In the genomic region with DNA sequence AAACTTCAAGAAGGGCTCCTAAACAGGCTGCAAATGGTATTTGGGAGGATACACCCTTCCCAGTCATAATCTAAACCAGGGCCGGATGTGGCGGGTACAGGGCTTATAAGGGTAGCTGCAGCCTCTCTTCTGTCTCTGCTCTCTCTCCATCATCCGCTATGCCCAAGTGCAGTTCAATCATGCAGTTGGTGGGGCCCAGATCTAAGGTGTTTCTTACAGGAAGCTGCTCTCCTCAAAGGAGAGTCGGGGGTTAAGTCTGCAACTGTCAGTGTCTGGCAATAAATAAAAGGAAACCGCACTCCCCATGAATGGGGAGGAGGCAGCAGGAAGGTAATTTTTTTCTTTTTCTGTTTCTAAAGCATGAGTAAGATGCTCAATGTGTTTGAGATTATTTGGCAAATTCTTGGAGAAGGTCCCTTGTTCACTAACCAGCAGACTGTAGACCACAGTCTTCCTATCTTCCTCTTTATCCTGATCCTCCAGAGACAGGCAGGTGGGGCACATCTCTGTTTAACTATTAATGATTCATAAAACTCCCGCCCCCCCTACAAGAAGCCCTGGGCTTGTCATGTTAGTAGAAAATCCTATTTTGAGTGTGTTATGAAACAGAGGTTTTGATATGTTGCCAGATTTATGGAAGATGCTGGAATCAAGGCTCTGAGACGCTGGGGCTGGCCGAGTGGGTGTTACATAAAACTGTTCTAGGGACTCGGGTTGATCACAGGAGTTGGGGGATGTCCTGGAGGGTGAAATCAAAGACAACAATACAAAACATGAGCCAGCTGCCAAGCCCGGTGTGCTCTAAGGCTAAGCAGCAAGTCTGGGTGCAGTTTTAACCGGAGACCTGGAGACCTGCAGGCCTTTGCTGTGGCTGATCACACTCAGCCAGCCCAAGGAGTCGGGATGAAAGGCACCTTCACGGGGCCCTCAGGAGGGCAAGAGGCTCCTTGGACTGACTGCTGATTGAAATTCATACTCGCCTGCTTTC, we compare ENCODE assay signal across 8 mouse cellular contexts.
DNase-seq lines count a peak whose midpoint lies in the region; ATAC-seq and TF ChIP-seq lines count a peak whose summit lies in the region.

No protein-coding gene starts in this region.

- peak; percentile 37 for DNase-seq in liver, adult 2 months (ENCODE audit: extremely low read depth, low read depth, low spot score)
- peak; percentile 52 for DNase-seq in brain, embryonic 14.5 days (ENCODE audit: low read depth)
- peak; percentile 62 for DNase-seq in kidney, postnatal 10 days
- no peak for DNase-seq in layer of hippocampus, adult 18-20 months (ENCODE audit: low spot score in 2 of 2)

- H3K4me2 ChIP-seq in liver, embryonic 12.5 days = no peak overlapping the region
- H3K4me2 ChIP-seq in heart, embryonic 15.5 days = no peak overlapping the region; the same call in 1 of the 2 replicates
- H3K4me2 ChIP-seq in midbrain, embryonic 15.5 days = no peak overlapping the region

- WGBS in liver, adult 2 months = 51% methylated on average over 14 of the region's 14 CpGs
- 47% methylated on average over 14 of the region's 14 CpGs for WGBS in liver, embryonic 12.5 days (ENCODE audit: insufficient replicate concordance)
- WGBS in heart, embryonic 15.5 days = 39% methylated on average over 14 of the region's 14 CpGs
- 35% methylated on average over 14 of the region's 14 CpGs for WGBS in midbrain, embryonic 15.5 days

- H3K79me2 ChIP-seq in liver, adult 2 months (ENCODE audit: control insufficient read depth, insufficient read depth, low read length) = no peaks in the 10 kb centered on the region

- H3K9me3 ChIP-seq in liver, embryonic 12.5 days (replicated peaks) = no peaks in the 10 kb centered on the region
- H3K9me3 ChIP-seq in heart, embryonic 15.5 days (replicated peaks) = no peaks in the 10 kb centered on the region
- no peaks in the 10 kb centered on the region for H3K9me3 ChIP-seq in midbrain, embryonic 15.5 days

- TF ChIP-seq POLR2A in liver, adult 2 months (IDR thresholded peaks at IDR 0.05; ENCODE audit: extremely low read depth, insufficient read depth, low read length) = no peak
- no peak for TF ChIP-seq POLR2A in brain, embryonic 14.5 days (IDR thresholded peaks at IDR 0.05; ENCODE audit: borderline replicate concordance, extremely low read depth, insufficient read depth, insufficient read length, poor library complexity, severe bottlenecking)

- peak overlapping the region; percentile 56 for H3K9ac ChIP-seq in liver, adult 2 months (ENCODE audit: low read depth, low read length)
- no peak overlapping the region for H3K9ac ChIP-seq in liver, embryonic 12.5 days
- H3K9ac ChIP-seq in heart, embryonic 15.5 days = peak overlapping the region; percentile 25
- H3K9ac ChIP-seq in midbrain, embryonic 15.5 days = no peak overlapping the region

- TF ChIP-seq CTCF in liver, adult 2 months (IDR thresholded peaks at IDR 0.05; ENCODE audit: low read depth, low read length) = no peak
- TF ChIP-seq CTCF in brain, embryonic 14.5 days (IDR thresholded peaks at IDR 0.05; ENCODE audit: borderline replicate concordance, extremely low read depth, insufficient read depth, insufficient read length) = no peak

- H3K4me3 ChIP-seq in liver, adult 2 months (ENCODE audit: insufficient read depth, low read depth, low read length) = no peak overlapping the region
- no peak overlapping the region for H3K4me3 ChIP-seq in liver, embryonic 12.5 days
- no peak overlapping the region for H3K4me3 ChIP-seq in heart, embryonic 15.5 days
- H3K4me3 ChIP-seq in midbrain, embryonic 15.5 days = no peak overlapping the region

- ATAC-seq in liver, embryonic 12.5 days = no peak
- no peak for ATAC-seq in heart, embryonic 15.5 days (replicated peaks; ENCODE audit: insufficient number of reproducible peaks, insufficient read depth, low FRiP score, low read depth)
- no peak for ATAC-seq in midbrain, embryonic 15.5 days (replicated peaks)
- no peak for ATAC-seq in megakaryocyte-erythroid progenitor cell, adult 5-6 weeks (replicated peaks; ENCODE audit: low FRiP score, low TSS enrichment, poor library complexity, severe bottlenecking)

- H3K27ac ChIP-seq in liver, adult 2 months (replicated peaks; ENCODE audit: insufficient read depth, low read depth, low read length) = peak overlapping the region; percentile 97
- H3K27ac ChIP-seq in liver, embryonic 12.5 days = no peak overlapping the region
- peak overlapping the region; percentile 100 for H3K27ac ChIP-seq in heart, embryonic 15.5 days
- peak overlapping the region; percentile 95 for H3K27ac ChIP-seq in midbrain, embryonic 15.5 days

- H3K4me1 ChIP-seq in liver, adult 2 months (ENCODE audit: control insufficient read depth, insufficient read depth, low read length) = peaks cover 40% of the 10 kb centered on the region
- H3K4me1 ChIP-seq in liver, embryonic 12.5 days = peaks cover 70% of the 10 kb centered on the region
- H3K4me1 ChIP-seq in heart, embryonic 15.5 days (replicated peaks) = peaks cover 80% of the 10 kb centered on the region
- peaks cover 89% of the 10 kb centered on the region for H3K4me1 ChIP-seq in midbrain, embryonic 15.5 days

- no peaks in the 10 kb centered on the region for H3K27me3 ChIP-seq in liver, adult 2 months (ENCODE audit: control insufficient read depth, insufficient read depth, low read length)
- no peaks in the 10 kb centered on the region for H3K27me3 ChIP-seq in liver, embryonic 12.5 days (replicated peaks)
- H3K27me3 ChIP-seq in heart, embryonic 15.5 days = no peaks in the 10 kb centered on the region
- no peaks in the 10 kb centered on the region for H3K27me3 ChIP-seq in midbrain, embryonic 15.5 days (replicated peaks)

- H3K36me3 ChIP-seq in liver, adult 2 months (ENCODE audit: control insufficient read depth, insufficient read depth, low read length) = no peaks in the 10 kb centered on the region
- H3K36me3 ChIP-seq in liver, embryonic 12.5 days = no peaks in the 10 kb centered on the region
- H3K36me3 ChIP-seq in heart, embryonic 15.5 days = no peaks in the 10 kb centered on the region
- H3K36me3 ChIP-seq in midbrain, embryonic 15.5 days (replicated peaks) = no peaks in the 10 kb centered on the region

Comparison
In these comparisons a context has a peak if more than half of its experiments do, and no peak if none do; other contexts are left out.
1. H3K9ac ChIP-seq: peak in liver, adult 2 months (single experiment) and heart, embryonic 15.5 days (single experiment); none in liver, embryonic 12.5 days (single experiment) and midbrain, embryonic 15.5 days (single experiment).
2. DNase-seq: peak in liver, adult 2 months (single experiment), brain, embryonic 14.5 days (single experiment) and kidney, postnatal 10 days (single experiment); none in layer of hippocampus, adult 18-20 months (0 of 2).